ENCODE assay signal across 22 mouse cellular contexts in genomic region chr5:36505235-36505634, GRCm38 (mm10). TPM values are rescaled to one million over a fixed set of nuclear protein-coding genes. Genes with fewer than 3 reads are reported as not detected.
DNase-seq lines count a peak whose midpoint lies in the region; ATAC-seq and TF ChIP-seq lines count a peak whose summit lies in the region.
"Had no signal": no experiment of that assay in that cellular context is flagged by ENCODE, and none has a peak within 500 bp of the region (broad histone marks: within the 10 kb centered on the region; RNA-seq: fewer than 3 reads in every experiment).

No protein-coding gene starts in this region.

- no peak overlapping the region for H3K4me2 ChIP-seq in intestine, embryonic 16.5 days (ENCODE audit: low read depth, low read length)
- H3K4me2 ChIP-seq in stomach, postnatal 0 days (replicated peaks; ENCODE audit: low read depth) = no peak overlapping the region
- H3K4me2 ChIP-seq: embryonic facial prominence, embryonic 12.5 days; forebrain, embryonic 13.5 days; forebrain, embryonic 15.5 days had no signal

- H3K27ac ChIP-seq in intestine, embryonic 16.5 days (ENCODE audit: low read length) = 0 out of 2 replicates have a peak overlapping the region, but pooled peaks have one; percentile 12
- no peak overlapping the region for H3K27ac ChIP-seq in stomach, postnatal 0 days (replicated peaks)
- H3K27ac ChIP-seq: embryonic facial prominence, embryonic 10.5 days; embryonic facial prominence, embryonic 12.5 days; forebrain, embryonic 13.5 days; forebrain, embryonic 15.5 days had no signal

- no peak for TF ChIP-seq CTCF in stomach, postnatal 0 days (IDR thresholded peaks at IDR 0.05; ENCODE audit: low read depth)

- H3K9me3 ChIP-seq in intestine, embryonic 16.5 days (ENCODE audit: control insufficient read depth, low read length) = no peaks in the 10 kb centered on the region
- no peaks in the 10 kb centered on the region for H3K9me3 ChIP-seq in stomach, postnatal 0 days (ENCODE audit: control insufficient read depth, low read length)
- H3K9me3 ChIP-seq: embryonic facial prominence, embryonic 10.5 days; embryonic facial prominence, embryonic 12.5 days; forebrain, embryonic 13.5 days; forebrain, embryonic 15.5 days had no signal

- H3K27me3 ChIP-seq in intestine, embryonic 16.5 days (replicated peaks; ENCODE audit: control insufficient read depth, insufficient read depth, low read length) = no peaks in the 10 kb centered on the region
- H3K27me3 ChIP-seq in stomach, postnatal 0 days (ENCODE audit: control insufficient read depth, insufficient read depth, low read length) = no peaks in the 10 kb centered on the region
- H3K27me3 ChIP-seq: CH12.LX; embryonic facial prominence, embryonic 12.5 days; forebrain, embryonic 13.5 days; forebrain, embryonic 15.5 days had no signal

- H3K4me1 ChIP-seq in intestine, embryonic 16.5 days (ENCODE audit: control insufficient read depth, insufficient read depth, low read length) = peaks cover 2% of the 10 kb centered on the region; the same call in 1 of the 2 replicates
- no peaks in the 10 kb centered on the region for H3K4me1 ChIP-seq in stomach, postnatal 0 days (replicated peaks; ENCODE audit: control insufficient read depth, insufficient read depth)
- H3K4me1 ChIP-seq: embryonic facial prominence, embryonic 10.5 days; embryonic facial prominence, embryonic 12.5 days; forebrain, embryonic 13.5 days; forebrain, embryonic 15.5 days had no signal

- DNase-seq in ES-CJ7 (ENCODE audit: low read depth, low spot score) (peak; percentile 7), ZHBTc4 (ENCODE audit: low read depth, low spot score) (peak; percentile 36)
- DNase-seq in stomach, postnatal 0 days (ENCODE audit: low spot score) = no peak
- DNase-seq in lung, postnatal 14 days = no peak
- DNase-seq in adrenal gland, adult 18-20 months (ENCODE audit: low spot score in 2 of 2) = no peak
- DNase-seq in adrenal gland, postnatal 25 days = no peak
- DNase-seq: adrenal gland, adult 8-10 months; adrenal gland, postnatal 14 days; B cell, adult 2 months; cerebellum, adult 11-12 months; cerebellum, adult 2 months; cerebellum, adult 9-10 months; cerebellum, postnatal 10 days; cerebellum, postnatal 25 days; forebrain, postnatal 0 days had no signal

- peaks cover 8% of the 10 kb centered on the region for H3K36me3 ChIP-seq in intestine, embryonic 16.5 days (ENCODE audit: control insufficient read depth, insufficient read depth, low read length)
- peaks cover 12% of the 10 kb centered on the region for H3K36me3 ChIP-seq in stomach, postnatal 0 days (ENCODE audit: control insufficient read depth, insufficient read depth, low read length)

- no peak overlapping the region for H3K4me3 ChIP-seq in intestine, embryonic 16.5 days (ENCODE audit: low read length)
- H3K4me3 ChIP-seq in stomach, postnatal 0 days (ENCODE audit: low read depth, low read length) = no peak overlapping the region
- H3K4me3 ChIP-seq: embryonic facial prominence, embryonic 10.5 days; embryonic facial prominence, embryonic 12.5 days; forebrain, embryonic 13.5 days; forebrain, embryonic 15.5 days had no signal

- peak; percentile 93 for ATAC-seq in intestine, embryonic 16.5 days
- peak; percentile 54; the same call in 1 of the 2 replicates for ATAC-seq in stomach, postnatal 0 days (ENCODE audit: low FRiP score, low TSS enrichment)
- ATAC-seq: CD4-positive, CD25-positive, alpha-beta regulatory T cell, adult 4 months; forebrain, embryonic 13.5 days; forebrain, embryonic 15.5 days; forebrain, postnatal 0 days had no signal

- H3K9ac ChIP-seq in intestine, embryonic 16.5 days (ENCODE audit: low read depth, low read length) = no peak overlapping the region; the same call in 1 of the 2 replicates
- no peak overlapping the region for H3K9ac ChIP-seq in stomach, postnatal 0 days (ENCODE audit: low read length)
- H3K9ac ChIP-seq: embryonic facial prominence, embryonic 12.5 days; forebrain, embryonic 13.5 days; forebrain, embryonic 15.5 days; forebrain, postnatal 0 days had no signal

- no peak for TF ChIP-seq EP300 in stomach, postnatal 0 days (optimal IDR thresholded peaks at IDR 0.05)

- WGBS in intestine, embryonic 16.5 days = 74% methylated on average over 7 of the region's 7 CpGs
- WGBS in stomach, postnatal 0 days = 83% methylated on average over 7 of the region's 7 CpGs

RNA-seq across cellular contexts. Expression of gene Ccdc96, which starts 20.8 kb away (rescaled TPM):
- polyA plus RNA-seq in intestine, embryonic 16.5 days (2015; fragmentation: Nextera tagmentation; extraction: Ambion mirVana) = 0.11 and 0.12 TPM in 2 replicates
- 0.12 and 0.21 TPM in 2 replicates for polyA plus RNA-seq in stomach, postnatal 0 days (2015; fragmentation: Nextera tagmentation; extraction: Ambion mirVana)
- under 1 TPM; 0.17 to 0.45 TPM for total RNA-seq in adrenal gland, adult 18-20 months (2021)
- 0.43 and 0.49 TPM in 2 replicates for total RNA-seq in adrenal gland, postnatal 25 days (2021)
- polyA plus RNA-seq: CD4-positive, CD25-positive, alpha-beta regulatory T cell, adult 4 months had no signal

RNA-seq across cellular contexts. Expression of gene Tada2b, which starts 21.1 kb away (rescaled TPM):
- 1.6 TPM in 2 replicates for polyA plus RNA-seq in intestine, embryonic 16.5 days (2015; fragmentation: Nextera tagmentation; extraction: Ambion mirVana)
- polyA plus RNA-seq in stomach, postnatal 0 days (2015; fragmentation: Nextera tagmentation; extraction: Ambion mirVana) = 1.5 and 1.8 TPM in 2 replicates
- total RNA-seq in adrenal gland, adult 18-20 months (2021) = 10 to 100 TPM; 35.0 to 39.6 TPM
- 34.1 and 40.9 TPM in 2 replicates for total RNA-seq in adrenal gland, postnatal 25 days (2021)

RNA-seq across cellular contexts. Expression of gene Grpel1, which starts 40.4 kb away (rescaled TPM):
- 76.1 and 80.0 TPM in 2 replicates for polyA plus RNA-seq in intestine, embryonic 16.5 days (2015; fragmentation: Nextera tagmentation; extraction: Ambion mirVana)
- polyA plus RNA-seq in stomach, postnatal 0 days (2015; fragmentation: Nextera tagmentation; extraction: Ambion mirVana) = 54.1 and 56.5 TPM in 2 replicates
- 10 to 100 TPM; 76.2 to 79.3 TPM for total RNA-seq in adrenal gland, adult 18-20 months (2021)
- total RNA-seq in adrenal gland, postnatal 25 days (2021) = 68.9 and 70.2 TPM in 2 replicates

Comparison
In these comparisons a context has a peak if more than half of its experiments do, and no peak if none do; other contexts are left out.
1. DNase-seq: peak in ES-CJ7 (single experiment) and ZHBTc4 (single experiment); none in stomach, postnatal 0 days (single experiment), lung, postnatal 14 days (single experiment), adrenal gland, adult 18-20 months (0 of 2) and adrenal gland, postnatal 25 days (single experiment).